Comparison of ENCODE assay signal across 34 mouse cellular contexts in genomic region chr14:46410557-46411120, GRCm38 (mm10). TPM values are rescaled to one million over a fixed set of nuclear protein-coding genes. Genes with fewer than 3 reads are reported as not detected.
DNase-seq lines count a peak whose midpoint lies in the region; ATAC-seq and TF ChIP-seq lines count a peak whose summit lies in the region.
"Had no signal": no experiment of that assay in that cellular context is flagged by ENCODE, and none has a peak within 500 bp of the region (broad histone marks: within the 10 kb centered on the region; RNA-seq: fewer than 3 reads in every experiment).

No protein-coding gene starts in this region.

- no peaks in the 10 kb centered on the region for H3K36me3 ChIP-seq in liver, postnatal 0 days (replicated peaks; ENCODE audit: insufficient read depth, low read length)
- no peaks in the 10 kb centered on the region for H3K36me3 ChIP-seq in hindbrain, embryonic 10.5 days
- H3K36me3 ChIP-seq in embryonic facial prominence, embryonic 10.5 days (replicated peaks): no peaks in the 10 kb centered on the region
- H3K36me3 ChIP-seq: forebrain, embryonic 10.5 days; heart, embryonic 10.5 days had no signal

- H3K4me2 ChIP-seq in liver, postnatal 0 days (ENCODE audit: low read depth, low read length): no peak overlapping the region
- H3K4me2 ChIP-seq: forebrain, embryonic 13.5 days; hindbrain, embryonic 14.5 days had no signal

- H3K9ac ChIP-seq in liver, postnatal 0 days (replicated peaks): no peak overlapping the region
- H3K9ac ChIP-seq: forebrain, embryonic 13.5 days; hindbrain, embryonic 14.5 days had no signal

- ATAC-seq in liver, postnatal 0 days: no peak
- ATAC-seq: CD4-positive, CD25-positive, alpha-beta regulatory T cell, adult 4 months; forebrain, embryonic 13.5 days; forebrain, embryonic 16.5 days; hindbrain, postnatal 0 days; inflammation-experienced regulatory T-cells, adult 6 months; intestine, postnatal 0 days had no signal

- 41% methylated on average over 4 of the region's 4 CpGs for WGBS in liver, postnatal 0 days (ENCODE audit: insufficient replicate concordance)
- 46% methylated on average over 4 of the region's 4 CpGs for WGBS in hindbrain, embryonic 10.5 days
- 62% methylated on average over 4 of the region's 4 CpGs for WGBS in embryonic facial prominence, embryonic 10.5 days

- H3K27ac ChIP-seq in liver, postnatal 0 days (ENCODE audit: low read depth): no peak overlapping the region
- no peak overlapping the region for H3K27ac ChIP-seq in hindbrain, embryonic 10.5 days
- no peak overlapping the region for H3K27ac ChIP-seq in embryonic facial prominence, embryonic 10.5 days (replicated peaks)
- H3K27ac ChIP-seq: forebrain, embryonic 10.5 days; forebrain, embryonic 13.5 days; gastrocnemius, adult 2 months; heart, embryonic 10.5 days; hindbrain, embryonic 14.5 days; hindbrain, postnatal 0 days had no signal

- no peak for TF ChIP-seq EP300 in liver, postnatal 0 days (IDR thresholded peaks at IDR 0.05; ENCODE audit: low read depth)

- H3K4me3 ChIP-seq in liver, postnatal 0 days (ENCODE audit: low read depth, low read length): no peak overlapping the region
- no peak overlapping the region for H3K4me3 ChIP-seq in hindbrain, embryonic 10.5 days
- H3K4me3 ChIP-seq in embryonic facial prominence, embryonic 10.5 days: no peak overlapping the region
- H3K4me3 ChIP-seq: forebrain, embryonic 10.5 days; forebrain, embryonic 13.5 days; gastrocnemius, adult 2 months; heart, embryonic 10.5 days had no signal

- TF ChIP-seq CTCF in liver, postnatal 0 days (IDR thresholded peaks at IDR 0.05; ENCODE audit: low read depth): no peak

- no peaks in the 10 kb centered on the region for H3K9me3 ChIP-seq in liver, postnatal 0 days (ENCODE audit: low read length)
- no peaks in the 10 kb centered on the region for H3K9me3 ChIP-seq in hindbrain, embryonic 10.5 days
- H3K9me3 ChIP-seq in embryonic facial prominence, embryonic 10.5 days: no peaks in the 10 kb centered on the region
- H3K9me3 ChIP-seq: forebrain, embryonic 10.5 days; forebrain, embryonic 13.5 days; heart, embryonic 10.5 days had no signal

- DNase-seq in liver (peak; percentile 10), ES-CJ7 (ENCODE audit: low read depth, low spot score) (peak; percentile 91), ZHBTc4 (ENCODE audit: low read depth, low spot score) (peak; percentile 85)
- DNase-seq in liver, postnatal 0 days: no peak
- DNase-seq in urinary bladder, adult 2 months (ENCODE audit: low spot score): no peak
- DNase-seq in hindbrain, embryonic 10.5 days (ENCODE audit: low spot score): no peak
- DNase-seq in embryonic facial prominence, embryonic 10.5 days (ENCODE audit: low spot score): no peak
- DNase-seq: adrenal gland, adult 2 months; adrenal gland, postnatal 14 days; cerebellum, adult 11 months; cerebellum, adult 2 months; cerebellum, adult 9-11 months; cerebellum, postnatal 25 days; embryo, embryonic 11 days; gastrocnemius, adult 2 months; gastrocnemius, postnatal 14 days; heart, adult 18-20 months; heart, postnatal 36 days; kidney, adult 2 months had no signal

- H3K4me1 ChIP-seq in liver, postnatal 0 days (ENCODE audit: insufficient read depth): no peaks in the 10 kb centered on the region
- H3K4me1 ChIP-seq in hindbrain, embryonic 10.5 days (replicated peaks): 0 out of 2 replicates have a peak, but pooled peaks cover 2% of the 10 kb centered on the region
- H3K4me1 ChIP-seq in embryonic facial prominence, embryonic 10.5 days: peaks cover 4% of the 10 kb centered on the region; the same call in 1 of the 2 replicates
- H3K4me1 ChIP-seq: forebrain, embryonic 13.5 days had no signal

- H3K27me3 ChIP-seq in liver, postnatal 0 days (ENCODE audit: insufficient read depth, low read length): no peaks in the 10 kb centered on the region
- H3K27me3 ChIP-seq in hindbrain, embryonic 10.5 days (ENCODE audit: insufficient read depth, poor library complexity, severe bottlenecking): no peaks in the 10 kb centered on the region
- no peaks in the 10 kb centered on the region; the same call in 1 of the 2 replicates for H3K27me3 ChIP-seq in embryonic facial prominence, embryonic 10.5 days (replicated peaks; ENCODE audit: low read depth, poor library complexity, severe bottlenecking)
- H3K27me3 ChIP-seq: forebrain, embryonic 13.5 days had no signal

RNA-seq across cellular contexts. Expression of gene Bmp4, which starts 20.2 kb away (rescaled TPM):
- polyA plus RNA-seq in liver, postnatal 0 days (2015; fragmentation: Nextera tagmentation; extraction: Ambion mirVana): 1.5 and 1.6 TPM in 2 replicates
- polyA plus RNA-seq in urinary bladder, adult 2 months (2012; rRNA removed): 115 and 166 TPM in 2 replicates
- 15.4 and 20.9 TPM in 2 replicates for polyA plus RNA-seq in hindbrain, embryonic 10.5 days (2016; fragmentation: Nextera tagmentation; extraction: Ambion mirVana)
- polyA plus RNA-seq in embryonic facial prominence, embryonic 10.5 days (2016; fragmentation: Nextera tagmentation; extraction: Ambion mirVana): 22.9 and 24.8 TPM in 2 replicates
- polyA plus RNA-seq: C2C12; CD4-positive, CD25-positive, alpha-beta regulatory T cell, adult 4 months; inflammation-experienced regulatory T-cells, adult 6 months had no signal

RNA-seq across cellular contexts. Expression of gene Gm15217, which starts 31.4 kb away (rescaled TPM):
- polyA plus RNA-seq in liver, postnatal 0 days (2015; fragmentation: Nextera tagmentation; extraction: Ambion mirVana): not detected in 2 replicates
- not detected in 2 replicates for polyA plus RNA-seq in urinary bladder, adult 2 months (2012; rRNA removed)
- not detected in 2 replicates for polyA plus RNA-seq in hindbrain, embryonic 10.5 days (2016; fragmentation: Nextera tagmentation; extraction: Ambion mirVana)
- not detected in 2 replicates for polyA plus RNA-seq in embryonic facial prominence, embryonic 10.5 days (2016; fragmentation: Nextera tagmentation; extraction: Ambion mirVana)
- polyA plus RNA-seq: adrenal gland, adult 2 months; C2C12; CD4-positive, CD25-positive, alpha-beta regulatory T cell, adult 4 months; cerebellum, adult 2 months; embryonic facial prominence, embryonic 11.5 days; embryonic facial prominence, embryonic 14.5 days; forebrain, embryonic 13.5 days; forebrain, embryonic 16.5 days; heart, embryonic 14.5 days; heart, postnatal 0 days; hindbrain, embryonic 11.5 days; hindbrain, embryonic 14.5 days; hindbrain, postnatal 0 days; inflammation-experienced regulatory T-cells, adult 6 months; intestine, postnatal 0 days had no signal

Comparison
In these comparisons a context has a peak if more than half of its experiments do, and no peak if none do; other contexts are left out.
1. DNase-seq: peak in liver (single experiment), ES-CJ7 (single experiment) and ZHBTc4 (single experiment); none in liver, postnatal 0 days (single experiment), urinary bladder, adult 2 months (single experiment), hindbrain, embryonic 10.5 days (single experiment) and embryonic facial prominence, embryonic 10.5 days (single experiment).